Mouse (Mus musculus): Measurements from ENCODE around the gene 4930562C15Rik. TPM values are rescaled to one million over a fixed set of nuclear protein-coding genes. Genes with fewer than 3 reads are reported as not detected.
A peak's percentile ranks its signal among the peaks of the same experiment; 100 is the strongest.

Gene 4930562C15Rik
- polyA plus RNA-seq, 1 experiment, result 0.14 TPM

GRCm38 (mm10) chr16:4880136-4880825, 45.1 kb downstream of the 4930562C15Rik start, which contains the start of gene Ubald1:
Ubald1 (minus strand) TSS chr16:4880315.
- peak within 1 kb of the TSS; percentile 80 for H3K4me3 ChIP-seq (ENCODE audit: insufficient read depth, poor library complexity, severe bottlenecking)
- no peaks in the 10 kb centered on the region for H3K27me3 ChIP-seq (ENCODE audit: control insufficient read depth, insufficient read depth, insufficient read length)
- peak within 1 kb of the TSS; percentile 96 for H3ac ChIP-seq (ENCODE audit: control insufficient read depth, insufficient read length, low read depth)
- peaks cover 18% of the 10 kb centered on the region for H3K79me3 ChIP-seq (ENCODE audit: low read depth)
- peaks cover 38% of the 10 kb centered on the region for H3K79me2 ChIP-seq (ENCODE audit: control insufficient read depth, insufficient read depth)
- H3K36me3 ChIP-seq (ENCODE audit: control insufficient read depth, insufficient read depth), result peaks cover 12% of the 10 kb centered on the region
- TF ChIP-seq FOSL1 (IDR thresholded peaks at IDR 0.05; ENCODE audit: insufficient read depth, low read length, poor library complexity, severe bottlenecking), result no peak
- peak; percentile 80 for TF ChIP-seq USF1 (IDR thresholded peaks at IDR 0.05; ENCODE audit: low read depth)
- no peak for TF ChIP-seq CTCF (IDR thresholded peaks at IDR 0.05; ENCODE audit: control insufficient read depth, insufficient read depth, insufficient read length)
- no peak for TF ChIP-seq MYOG (IDR thresholded peaks at IDR 0.05; ENCODE audit: control insufficient read depth, extremely low read depth, insufficient read length)
- TF ChIP-seq MAX (IDR thresholded peaks at IDR 0.05), result peak; percentile 78
- no peak for TF ChIP-seq MYOD1 (IDR thresholded peaks at IDR 0.05; ENCODE audit: control insufficient read depth, insufficient read length, low read depth)

DNA sequence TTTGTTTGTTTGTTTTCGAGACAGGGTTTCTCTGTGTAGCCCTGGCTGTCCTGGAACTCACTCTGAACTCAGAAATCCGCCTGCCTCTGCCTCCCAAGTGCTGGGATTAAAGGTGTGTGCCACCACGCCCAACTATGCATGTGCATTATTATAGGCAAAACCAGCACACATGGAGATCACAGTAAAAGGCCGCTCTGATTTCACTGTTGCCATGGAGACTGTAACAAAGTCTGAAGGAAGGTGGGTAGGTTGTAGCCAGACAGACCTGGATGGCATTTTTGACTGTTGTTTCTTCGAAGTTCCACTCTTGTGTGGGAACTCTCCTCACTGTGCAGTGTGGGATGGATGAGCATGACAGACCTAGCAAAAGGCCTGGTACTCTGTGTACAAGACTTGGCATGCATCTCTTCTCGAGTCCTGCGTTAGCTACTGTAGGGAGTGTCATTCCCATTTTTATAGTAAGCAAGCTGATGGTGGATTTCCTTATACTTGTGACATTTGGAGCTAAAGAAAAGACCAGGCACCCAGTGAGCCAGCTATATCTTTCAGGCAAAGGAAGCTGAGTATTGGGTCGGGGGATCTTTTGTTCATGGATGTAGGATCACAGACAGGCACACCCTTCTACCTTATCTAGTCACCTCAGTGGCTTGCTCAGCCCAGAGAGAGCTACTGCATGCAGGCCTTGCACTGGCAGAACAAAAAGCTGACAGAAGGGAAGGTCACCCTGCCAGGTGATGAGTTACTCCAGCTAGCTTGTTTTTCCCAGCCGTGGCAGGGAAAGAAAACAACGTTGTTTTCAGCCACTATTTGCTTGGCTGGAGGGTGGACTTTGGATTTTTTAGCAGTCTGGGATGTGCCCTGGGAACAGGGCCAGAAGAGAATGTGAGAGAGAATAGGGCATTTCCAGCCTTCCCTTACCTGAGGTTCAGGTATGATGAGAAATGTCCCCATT, 46.5 kb downstream of the 4930562C15Rik start:
- H3K27me3 ChIP-seq (ENCODE audit: control insufficient read depth, insufficient read depth, insufficient read length), result no peaks in the 10 kb centered on the region
- H3K79me3 ChIP-seq (ENCODE audit: low read depth), result peaks cover 18% of the 10 kb centered on the region
- H3K4me3 ChIP-seq (ENCODE audit: insufficient read depth, poor library complexity, severe bottlenecking), result no peak overlapping the region
- TF ChIP-seq CTCF (IDR thresholded peaks at IDR 0.05; ENCODE audit: control insufficient read depth, insufficient read depth, insufficient read length), result no peak
- TF ChIP-seq FOSL1 (IDR thresholded peaks at IDR 0.05; ENCODE audit: insufficient read depth, low read length, poor library complexity, severe bottlenecking), result no peak
- TF ChIP-seq MYOD1 (IDR thresholded peaks at IDR 0.05; ENCODE audit: control insufficient read depth, insufficient read length, low read depth), result no peak
- no peak for TF ChIP-seq CEBPB (IDR thresholded peaks at IDR 0.05; ENCODE audit: low read depth)
- no peak overlapping the region for H3ac ChIP-seq (ENCODE audit: control insufficient read depth, insufficient read length, low read depth)
- H3K79me2 ChIP-seq (ENCODE audit: control insufficient read depth, insufficient read depth), result peaks cover 35% of the 10 kb centered on the region
- H3K36me3 ChIP-seq (ENCODE audit: control insufficient read depth, insufficient read depth), result peaks cover 3% of the 10 kb centered on the region

DNA sequence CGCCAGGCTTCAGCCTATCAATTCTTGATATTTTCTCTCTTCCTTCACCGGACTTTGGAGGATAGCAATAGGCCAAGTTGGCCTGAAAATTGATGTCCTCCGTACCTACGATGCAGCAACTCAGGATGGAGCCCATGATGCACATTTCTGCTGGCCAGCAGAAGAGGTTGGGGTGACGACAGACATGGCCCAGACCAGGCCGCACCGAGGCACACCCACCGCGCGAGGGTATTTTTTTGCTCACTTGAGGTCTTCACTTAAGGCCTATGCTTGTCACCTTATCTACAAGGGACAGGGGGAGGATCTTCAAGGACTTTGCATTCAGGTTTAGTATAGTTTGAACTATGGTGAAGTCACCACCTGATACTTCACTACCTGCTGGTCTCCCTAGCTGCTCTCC, 49.7 kb downstream of the 4930562C15Rik start:
- H3K4me3 ChIP-seq (ENCODE audit: insufficient read depth, poor library complexity, severe bottlenecking), result no peak overlapping the region
- TF ChIP-seq MAX (IDR thresholded peaks at IDR 0.05) (no peak), USF1 (IDR thresholded peaks at IDR 0.05; ENCODE audit: low read depth) (no peak), MYOD1 (IDR thresholded peaks at IDR 0.05; ENCODE audit: control insufficient read depth, insufficient read length, low read depth) (no peak), MYOG (IDR thresholded peaks at IDR 0.05; ENCODE audit: control insufficient read depth, extremely low read depth, insufficient read length) (no peak), CTCF (IDR thresholded peaks at IDR 0.05; ENCODE audit: control insufficient read depth, insufficient read depth, insufficient read length) (no peak), FOSL1 (IDR thresholded peaks at IDR 0.05; ENCODE audit: insufficient read depth, low read length, poor library complexity, severe bottlenecking) (no peak), CEBPB (IDR thresholded peaks at IDR 0.05; ENCODE audit: low read depth) (no peak)

GRCm38 (mm10) chr16:4885760-4886689, 50.8 kb downstream of the 4930562C15Rik start, which contains the start of gene Mgrn1:
Mgrn1 (plus strand) TSS chr16:4886249.
- Histone ChIP-seq H3K27me3 (ENCODE audit: control insufficient read depth, insufficient read depth, insufficient read length) (no peaks in the 10 kb centered on the region), H3K79me3 (ENCODE audit: low read depth) (peaks cover 6% of the 10 kb centered on the region), H3K36me3 (ENCODE audit: control insufficient read depth, insufficient read depth) (no peaks in the 10 kb centered on the region), H3K79me2 (ENCODE audit: control insufficient read depth, insufficient read depth) (peaks cover 40% of the 10 kb centered on the region), H3ac (ENCODE audit: control insufficient read depth, insufficient read length, low read depth) (peak within 1 kb of the TSS; percentile 82), H3K4me3 (ENCODE audit: insufficient read depth, poor library complexity, severe bottlenecking) (peak within 1 kb of the TSS; percentile 70)
- TF ChIP-seq MAX (IDR thresholded peaks at IDR 0.05) (no peak), USF1 (IDR thresholded peaks at IDR 0.05; ENCODE audit: low read depth) (peak; percentile 50), FOSL1 (IDR thresholded peaks at IDR 0.05; ENCODE audit: insufficient read depth, low read length, poor library complexity, severe bottlenecking) (no peak)

More for the DNA sequence above, 49.7 kb downstream of the 4930562C15Rik start:
- H3K36me3 ChIP-seq (ENCODE audit: control insufficient read depth, insufficient read depth), result no peaks in the 10 kb centered on the region
- H3K27me3 ChIP-seq (ENCODE audit: control insufficient read depth, insufficient read depth, insufficient read length), result no peaks in the 10 kb centered on the region
- H3K79me2 ChIP-seq (ENCODE audit: control insufficient read depth, insufficient read depth), result peaks cover 37% of the 10 kb centered on the region
- H3K79me3 ChIP-seq (ENCODE audit: low read depth), result peaks cover 2% of the 10 kb centered on the region
- H3ac ChIP-seq (ENCODE audit: control insufficient read depth, insufficient read length, low read depth), result no peak overlapping the region

GRCm38 (mm10) chr16:4886690-4887020, 51.4 kb downstream of the 4930562C15Rik start:
- TF ChIP-seq MYOG (IDR thresholded peaks at IDR 0.05; ENCODE audit: control insufficient read depth, extremely low read depth, insufficient read length), result no peak
- TF ChIP-seq USF1 (IDR thresholded peaks at IDR 0.05; ENCODE audit: low read depth), result no peak
- no peak for TF ChIP-seq FOSL1 (IDR thresholded peaks at IDR 0.05; ENCODE audit: insufficient read depth, low read length, poor library complexity, severe bottlenecking)
- TF ChIP-seq CEBPB (IDR thresholded peaks at IDR 0.05; ENCODE audit: low read depth), result no peak
- TF ChIP-seq MYOD1 (IDR thresholded peaks at IDR 0.05; ENCODE audit: control insufficient read depth, insufficient read length, low read depth), result no peak
- TF ChIP-seq CTCF (IDR thresholded peaks at IDR 0.05; ENCODE audit: control insufficient read depth, insufficient read depth, insufficient read length), result no peak
- no peak for TF ChIP-seq MAX (IDR thresholded peaks at IDR 0.05)
- Histone ChIP-seq H3K27me3 (ENCODE audit: control insufficient read depth, insufficient read depth, insufficient read length) (no peaks in the 10 kb centered on the region), H3ac (ENCODE audit: control insufficient read depth, insufficient read length, low read depth) (peak overlapping the region; percentile 82), H3K4me3 (ENCODE audit: insufficient read depth, poor library complexity, severe bottlenecking) (peak overlapping the region; percentile 70), H3K36me3 (ENCODE audit: control insufficient read depth, insufficient read depth) (no peaks in the 10 kb centered on the region), H3K79me3 (ENCODE audit: low read depth) (peaks cover 7% of the 10 kb centered on the region), H3K79me2 (ENCODE audit: control insufficient read depth, insufficient read depth) (peaks cover 40% of the 10 kb centered on the region)

Measured in C2C12 (cell line).